Mouse (Mus musculus): ENCODE results near the gene Fam229a.
A peak's percentile ranks its signal among the peaks of the same experiment; 100 is the strongest.

Fam229a gene

GRCm38 (mm10) chr4:129495672-129496562 lies 4.9 kb downstream of the Fam229a start:
- peak; percentile 71 to 83 for DNase-seq (ENCODE audit: low spot score in 2 of 2)

GRCm38 (mm10) chr4:129496631-129497030 lies 5.6 kb downstream of the Fam229a start:
- peak in 1 of 2 experiments; percentile 42 for DNase-seq (ENCODE audit: low spot score in 2 of 2)

GRCm38 (mm10) chr4:129498941-129499340 lies 8.0 kb downstream of the Fam229a start:
- no peak for DNase-seq (ENCODE audit: low spot score in 2 of 2)

GRCm38 (mm10) chr4:129500017-129500416 lies 9.0 kb downstream of the Fam229a start:
- no peak for DNase-seq (ENCODE audit: low spot score in 2 of 2)

- DNase-seq (ENCODE audit: low spot score in 2 of 2), result peak; percentile 65 to 77
These were observed 9.9 kb downstream of the Fam229a start for GRCm38 (mm10) chr4:129500607-129501566.

GRCm38 (mm10) chr4:129502327-129502888 lies 11.4 kb downstream of the Fam229a start:
- DNase-seq (ENCODE audit: low spot score in 2 of 2), result no peak

GRCm38 (mm10) chr4:129502901-129503444 lies 12.0 kb downstream of the Fam229a start:
- no peak for DNase-seq (ENCODE audit: low spot score in 2 of 2)

GRCm38 (mm10) chr4:129505511-129505910 lies 14.5 kb downstream of the Fam229a start:
- no peak for DNase-seq (ENCODE audit: low spot score in 2 of 2)

- no peak for DNase-seq (ENCODE audit: low spot score in 2 of 2)
These were observed 16.6 kb downstream of the Fam229a start for GRCm38 (mm10) chr4:129507434-129508236.

GRCm38 (mm10) chr4:129508237-129508515 lies 17.2 kb downstream of the Fam229a start:
- DNase-seq (ENCODE audit: low spot score in 2 of 2), result no peak

GRCm38 (mm10) chr4:129508834-129509600 lies 18.0 kb downstream of the Fam229a start:
- DNase-seq (ENCODE audit: low spot score in 2 of 2), result no peak

- no peak for DNase-seq (ENCODE audit: low spot score in 2 of 2)
These were observed 18.7 kb downstream of the Fam229a start for GRCm38 (mm10) chr4:129509650-129510049.

- DNase-seq (ENCODE audit: low spot score in 2 of 2), result no peak
These were observed 19.9 kb downstream of the Fam229a start for GRCm38 (mm10) chr4:129510723-129511412.

GRCm38 (mm10) chr4:129511413-129512096 lies 20.6 kb downstream of the Fam229a start:
- no peak for DNase-seq (ENCODE audit: low spot score in 2 of 2)

- DNase-seq (ENCODE audit: low spot score in 2 of 2), result peak; percentile 88 to 92
These were observed 22.2 kb downstream of the Fam229a start, which contains the start of gene Marcksl1 for GRCm38 (mm10) chr4:129513086-129513767. Marcksl1 (plus strand) TSS chr4:129513581.

GRCm38 (mm10) chr4:129513891-129514290 lies 22.9 kb downstream of the Fam229a start:
- DNase-seq (ENCODE audit: low spot score in 2 of 2), result no peak

GRCm38 (mm10) chr4:129514300-129514898 lies 23.4 kb downstream of the Fam229a start:
- DNase-seq (ENCODE audit: low spot score in 2 of 2), result peak; percentile 60 to 70

GRCm38 (mm10) chr4:129516925-129517324 lies 25.9 kb downstream of the Fam229a start:
- no peak for DNase-seq (ENCODE audit: low spot score in 2 of 2)

Data from frontal cortex, postnatal 10 days (tissue).